Mouse (Mus musculus): ENCODE data around the gene Gm9195.
A peak's percentile ranks its signal among the peaks of the same experiment; 100 is the strongest.

DNA sequence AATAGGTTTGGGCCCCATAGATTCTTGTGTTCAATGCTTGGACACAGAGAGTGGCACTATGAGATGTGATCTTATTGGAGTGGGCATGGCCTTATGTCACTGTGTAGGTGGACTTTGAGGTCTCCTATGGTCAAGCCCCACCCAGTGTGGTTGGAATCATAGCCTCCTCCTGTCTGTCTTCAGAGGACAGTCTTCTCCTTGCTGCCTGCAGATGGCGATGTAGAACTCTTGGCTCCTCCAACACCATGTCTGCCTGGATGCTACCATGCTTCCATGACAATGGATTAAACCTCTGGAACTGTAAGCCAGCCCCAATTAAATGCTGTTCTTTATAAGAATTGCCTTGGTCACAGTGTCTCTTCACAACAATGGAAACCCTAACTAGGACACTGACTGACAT is 13.3 kb upstream of the Gm9195 start:
- TF ChIP-seq CTCF (IDR thresholded peaks at IDR 0.05; ENCODE audit: insufficient read depth, low read length) (0 out of 2 replicates have a peak, but pooled peaks have one; percentile 17), POLR2A (IDR thresholded peaks at IDR 0.05; ENCODE audit: borderline replicate concordance, extremely low read depth, low read depth, low read length) (no peak)

Measured in lung, adult 2 months (tissue).